Comparison of ENCODE assay signal across 26 mouse cellular contexts in genomic region chr14:46475945-46476344, GRCm38 (mm10).
"Had no signal": no experiment of that assay in that cellular context is flagged by ENCODE, and none has a peak within 500 bp of the region (broad histone marks: within the 10 kb centered on the region; RNA-seq: fewer than 3 reads in every experiment).

No protein-coding gene starts in this region.

- DNase-seq: cerebellum, adult 9-10 months; cerebellum, adult 9-11 months; cerebellum, postnatal 10 days; cerebellum, postnatal 14 days; cerebellum, postnatal 25 days; cerebellum, postnatal 36 days; embryo, embryonic 11 days; forebrain, postnatal 0 days; gastrocnemius, adult 2 months; gastrocnemius, postnatal 10 days; gastrocnemius, postnatal 14 days; gastrocnemius, postnatal 25 days; gastrocnemius, postnatal 36 days; heart, adult 18-20 months; heart, adult 2 months had no signal

- H3K36me3 ChIP-seq: embryonic facial prominence, embryonic 10.5 days; embryonic facial prominence, embryonic 12.5 days; embryonic facial prominence, embryonic 13.5 days; embryonic facial prominence, embryonic 15.5 days; forebrain, embryonic 10.5 days; forebrain, embryonic 12.5 days; forebrain, embryonic 15.5 days had no signal

- H3K4me2 ChIP-seq: embryonic facial prominence, embryonic 12.5 days; embryonic facial prominence, embryonic 13.5 days; embryonic facial prominence, embryonic 15.5 days; forebrain, embryonic 12.5 days; forebrain, embryonic 13.5 days; forebrain, embryonic 15.5 days had no signal

- H3K9me3 ChIP-seq: embryonic facial prominence, embryonic 10.5 days; embryonic facial prominence, embryonic 12.5 days; embryonic facial prominence, embryonic 13.5 days; embryonic facial prominence, embryonic 15.5 days; forebrain, embryonic 10.5 days; forebrain, embryonic 12.5 days; forebrain, embryonic 13.5 days; forebrain, embryonic 15.5 days had no signal

- H3K4me3 ChIP-seq: embryonic facial prominence, embryonic 10.5 days; embryonic facial prominence, embryonic 12.5 days; embryonic facial prominence, embryonic 13.5 days; embryonic facial prominence, embryonic 15.5 days; erythroblast, embryonic 14.5 days; forebrain, embryonic 10.5 days; forebrain, embryonic 12.5 days; forebrain, embryonic 13.5 days; forebrain, embryonic 15.5 days; gastrocnemius, adult 2 months; heart, adult 2 months had no signal

- H3K27ac ChIP-seq: embryonic facial prominence, embryonic 10.5 days; embryonic facial prominence, embryonic 12.5 days; embryonic facial prominence, embryonic 13.5 days; embryonic facial prominence, embryonic 15.5 days; forebrain, embryonic 10.5 days; forebrain, embryonic 12.5 days; forebrain, embryonic 13.5 days; forebrain, embryonic 15.5 days; gastrocnemius, adult 2 months; heart, adult 2 months had no signal

- H3K9ac ChIP-seq: embryonic facial prominence, embryonic 12.5 days; embryonic facial prominence, embryonic 13.5 days; embryonic facial prominence, embryonic 15.5 days; forebrain, embryonic 12.5 days; forebrain, embryonic 13.5 days; forebrain, embryonic 15.5 days; forebrain, postnatal 0 days had no signal

- H3K4me1 ChIP-seq: embryonic facial prominence, embryonic 10.5 days; embryonic facial prominence, embryonic 12.5 days; embryonic facial prominence, embryonic 15.5 days; forebrain, embryonic 10.5 days; forebrain, embryonic 12.5 days; forebrain, embryonic 13.5 days; forebrain, embryonic 15.5 days had no signal

- ATAC-seq: forebrain, embryonic 13.5 days; forebrain, embryonic 14.5 days; forebrain, embryonic 15.5 days; forebrain, embryonic 16.5 days; forebrain, postnatal 0 days had no signal

- H3K27me3 ChIP-seq: embryonic facial prominence, embryonic 12.5 days; embryonic facial prominence, embryonic 13.5 days; embryonic facial prominence, embryonic 15.5 days; forebrain, embryonic 12.5 days; forebrain, embryonic 13.5 days; forebrain, embryonic 15.5 days had no signal
